Mouse (Mus musculus) lung, postnatal 0 days (tissue): ENCODE measurements around the gene Sfxn3.

Experiments
- CTCF ChIP-seq: IDR thresholded peaks from 2 replicates; pipeline ENCODE4 v1.5.1; 2016; ENCODE audit warnings: antibody characterized with exemption, mild to moderate bottlenecking
- EP300 ChIP-seq: IDR thresholded peaks from 2 replicates; pipeline ENCODE4 v1.6.1; 2016; ENCODE audit warnings: antibody characterized with exemption, mild to moderate bottlenecking, control low read depth

- TF ChIP-seq EP300 = no peak
- TF ChIP-seq CTCF = no peak
Observed at GRCm38 (mm10) chr19:45105591-45105990, 58.3 kb downstream of the Sfxn3 start.
